Mouse (Mus musculus): ENCODE data around the gene Gm45062. TPM values are rescaled to one million over a fixed set of nuclear protein-coding genes. Genes with fewer than 3 reads are reported as not detected.
A peak's percentile ranks its signal among the peaks of the same experiment; 100 is the strongest.

Gene Gm45062
- total RNA-seq, 2 experiments from 2014 or later, result 2.3 TPM; not detected in 1

GRCm38 (mm10) chr6:8560682-8561081 is 301.4 kb downstream of the Gm45062 start:
- DNase-seq (ENCODE audit: low spot score in 2 of 2), result no peak

GRCm38 (mm10) chr6:8582377-8582776 is 323.1 kb downstream of the Gm45062 start:
- DNase-seq (ENCODE audit: low spot score in 2 of 2), result peak; percentile 8 to 24

GRCm38 (mm10) chr6:8583892-8584291 is 324.6 kb downstream of the Gm45062 start:
- DNase-seq (ENCODE audit: low spot score in 2 of 2), result no peak

- no peak for DNase-seq (ENCODE audit: low spot score in 2 of 2)
These were observed 332.4 kb downstream of the Gm45062 start for GRCm38 (mm10) chr6:8591665-8592064.

- DNase-seq (ENCODE audit: low spot score in 2 of 2), result no peak
These were observed 358.1 kb downstream of the Gm45062 start for GRCm38 (mm10) chr6:8617369-8617768.

- DNase-seq (ENCODE audit: low spot score in 2 of 2), result no peak
These were observed 360.5 kb downstream of the Gm45062 start for GRCm38 (mm10) chr6:8619582-8620350.

GRCm38 (mm10) chr6:8623045-8623444 is 363.8 kb downstream of the Gm45062 start:
- no peak for DNase-seq (ENCODE audit: low spot score in 2 of 2)

GRCm38 (mm10) chr6:8628226-8628625 is 369.0 kb downstream of the Gm45062 start:
- no peak for DNase-seq (ENCODE audit: low spot score in 2 of 2)

- no peak for DNase-seq (ENCODE audit: low spot score in 2 of 2)
These were observed 369.5 kb downstream of the Gm45062 start for GRCm38 (mm10) chr6:8628715-8629267.

- no peak for DNase-seq (ENCODE audit: low spot score in 2 of 2)
These were observed 371.3 kb downstream of the Gm45062 start for GRCm38 (mm10) chr6:8630531-8630930.

- DNase-seq (ENCODE audit: low spot score in 2 of 2), result no peak
These were observed 372.1 kb downstream of the Gm45062 start for GRCm38 (mm10) chr6:8631362-8631761.

GRCm38 (mm10) chr6:8631986-8632632 is 372.9 kb downstream of the Gm45062 start:
- DNase-seq (ENCODE audit: low spot score in 2 of 2), result no peak

GRCm38 (mm10) chr6:8632701-8633100 is 373.5 kb downstream of the Gm45062 start:
- DNase-seq (ENCODE audit: low spot score in 2 of 2), result no peak

GRCm38 (mm10) chr6:8638122-8638521 is 378.9 kb downstream of the Gm45062 start:
- DNase-seq (ENCODE audit: low spot score in 2 of 2), result peak in 1 of 2 experiments; percentile 47

- no peak for DNase-seq (ENCODE audit: low spot score in 2 of 2)
These were observed 379.6 kb downstream of the Gm45062 start for GRCm38 (mm10) chr6:8638899-8639298.

- DNase-seq (ENCODE audit: low spot score in 2 of 2), result no peak
These were observed 380.3 kb downstream of the Gm45062 start for GRCm38 (mm10) chr6:8639526-8639925.

- DNase-seq (ENCODE audit: low spot score in 2 of 2), result no peak
These were observed 381.6 kb downstream of the Gm45062 start for GRCm38 (mm10) chr6:8640863-8641262.

- no peak for DNase-seq (ENCODE audit: low spot score in 2 of 2)
These were observed 385.5 kb downstream of the Gm45062 start for GRCm38 (mm10) chr6:8644703-8645102.

GRCm38 (mm10) chr6:8645708-8646107 is 386.5 kb downstream of the Gm45062 start:
- DNase-seq (ENCODE audit: low spot score in 2 of 2), result no peak

Measured in layer of hippocampus, postnatal 14 days (tissue).